Mouse (Mus musculus) embryo, embryonic 10 days (tissue): ENCODE measurements around the gene Pde3b.
"Not testable (repeated sequence)": the region's sequence is repeated elsewhere in the genome, so short reads cannot be mapped to it uniquely, and the experiment has no call there.

ENCODE experiments used
- DNase-seq: peaks from one replicate; pipeline ENCODE4 v3.0.0-alpha.2; 2015; ENCODE audit warnings: low spot score

Gene Pde3b

DNA sequence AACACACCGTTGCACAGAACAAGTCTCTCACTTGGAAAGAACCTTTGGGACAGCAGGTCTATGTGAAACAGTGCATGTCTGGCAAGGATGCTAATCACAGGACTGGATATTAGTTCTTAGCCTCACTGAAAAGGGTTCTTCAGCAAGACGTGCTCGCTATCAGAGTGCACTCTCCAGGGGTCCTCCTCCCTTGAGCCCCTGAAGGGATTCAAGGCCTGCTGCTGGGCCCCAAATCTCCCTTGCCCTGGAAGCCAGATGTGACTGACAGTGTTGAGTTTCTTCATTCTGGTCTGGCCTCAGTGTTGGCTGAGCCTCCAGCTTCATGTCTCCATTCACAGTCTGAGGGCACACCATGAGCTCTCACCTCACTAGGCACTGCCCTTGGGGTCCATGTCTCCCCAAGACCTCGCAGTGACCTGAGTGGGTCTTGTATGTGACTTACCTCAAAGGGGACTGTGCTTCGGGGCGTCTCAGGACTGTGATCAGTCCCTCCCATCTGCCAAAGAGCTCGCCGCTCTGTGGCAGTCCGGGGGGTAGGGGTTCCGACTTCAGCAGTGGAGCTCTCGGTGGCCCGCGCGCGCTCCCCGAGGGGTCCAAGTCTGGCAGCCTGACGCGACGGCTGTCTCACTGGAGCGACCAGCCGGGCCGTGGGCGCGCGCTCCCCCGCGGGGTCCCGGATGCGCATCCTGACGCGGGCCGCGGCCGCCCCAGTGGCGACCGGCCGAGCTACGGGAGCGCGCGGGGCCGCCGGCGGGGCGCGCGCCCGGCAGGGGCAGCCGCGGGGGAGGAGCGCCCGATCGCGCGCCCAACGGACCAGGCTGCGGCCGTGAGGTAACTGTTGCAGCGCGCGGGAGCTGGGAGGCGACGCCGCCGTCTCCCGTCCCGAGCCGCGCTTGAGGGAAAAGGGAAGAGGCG, at the start of gene Pde3b:
Gene Pde3b, plus strand, starts transcription at position 861 of the 915 bp plus-strand sequence.
- DNase-seq, result peak; percentile 82

DNA sequence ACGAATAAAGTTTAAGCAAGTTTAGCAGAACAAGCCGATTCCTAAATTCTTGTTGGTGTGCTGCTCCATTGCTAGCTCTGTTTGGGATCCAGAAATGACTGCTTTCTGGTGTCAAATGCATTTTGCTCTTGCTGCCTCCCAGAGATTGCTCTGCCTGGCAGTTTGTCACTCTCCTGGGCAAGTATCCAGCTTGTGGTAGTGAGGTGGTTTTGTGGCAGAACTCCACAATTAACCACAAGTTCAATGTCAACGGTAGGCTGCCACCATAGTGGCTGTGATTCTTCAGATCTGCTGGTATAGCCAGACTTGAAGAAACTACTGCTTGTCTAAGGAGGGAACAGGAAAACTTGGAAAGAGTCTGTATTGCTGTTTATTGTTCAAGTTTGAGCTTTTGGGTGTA, 13.0 kb upstream of the Pde3b start:
- no peak for DNase-seq

DNA sequence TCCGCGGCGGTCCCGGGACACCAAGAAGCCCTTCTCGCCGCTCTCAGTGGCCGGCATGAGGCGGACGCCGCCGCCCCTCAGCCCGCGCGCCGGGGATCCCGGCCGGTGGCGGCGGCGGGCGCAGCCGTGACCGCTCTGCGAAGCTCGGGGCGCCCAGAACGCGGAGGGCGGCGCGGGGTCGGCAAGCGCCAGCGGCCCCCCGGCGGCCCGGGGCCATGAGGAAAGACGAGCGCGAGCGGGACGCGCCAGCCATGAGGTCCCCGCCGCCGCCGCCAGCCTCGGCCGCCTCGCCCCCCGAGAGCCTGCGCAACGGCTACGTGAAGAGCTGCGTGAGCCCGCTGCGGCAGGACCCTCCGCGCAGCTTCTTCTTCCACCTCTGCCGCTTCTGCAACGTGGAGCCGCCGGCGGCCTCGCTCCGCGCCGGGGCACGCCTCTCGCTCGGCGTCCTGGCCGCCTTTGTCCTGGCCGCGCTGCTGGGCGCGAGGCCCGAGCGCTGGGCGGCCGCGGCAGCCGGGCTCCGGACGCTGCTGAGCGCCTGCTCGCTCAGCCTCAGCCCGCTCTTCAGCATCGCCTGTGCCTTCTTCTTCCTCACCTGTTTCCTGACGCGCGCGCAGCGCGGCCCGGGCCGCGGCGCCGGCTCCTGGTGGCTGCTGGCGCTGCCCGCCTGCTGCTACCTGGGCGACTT, 397 bp downstream of the Pde3b start:
- peak; percentile 51 for DNase-seq

DNA sequence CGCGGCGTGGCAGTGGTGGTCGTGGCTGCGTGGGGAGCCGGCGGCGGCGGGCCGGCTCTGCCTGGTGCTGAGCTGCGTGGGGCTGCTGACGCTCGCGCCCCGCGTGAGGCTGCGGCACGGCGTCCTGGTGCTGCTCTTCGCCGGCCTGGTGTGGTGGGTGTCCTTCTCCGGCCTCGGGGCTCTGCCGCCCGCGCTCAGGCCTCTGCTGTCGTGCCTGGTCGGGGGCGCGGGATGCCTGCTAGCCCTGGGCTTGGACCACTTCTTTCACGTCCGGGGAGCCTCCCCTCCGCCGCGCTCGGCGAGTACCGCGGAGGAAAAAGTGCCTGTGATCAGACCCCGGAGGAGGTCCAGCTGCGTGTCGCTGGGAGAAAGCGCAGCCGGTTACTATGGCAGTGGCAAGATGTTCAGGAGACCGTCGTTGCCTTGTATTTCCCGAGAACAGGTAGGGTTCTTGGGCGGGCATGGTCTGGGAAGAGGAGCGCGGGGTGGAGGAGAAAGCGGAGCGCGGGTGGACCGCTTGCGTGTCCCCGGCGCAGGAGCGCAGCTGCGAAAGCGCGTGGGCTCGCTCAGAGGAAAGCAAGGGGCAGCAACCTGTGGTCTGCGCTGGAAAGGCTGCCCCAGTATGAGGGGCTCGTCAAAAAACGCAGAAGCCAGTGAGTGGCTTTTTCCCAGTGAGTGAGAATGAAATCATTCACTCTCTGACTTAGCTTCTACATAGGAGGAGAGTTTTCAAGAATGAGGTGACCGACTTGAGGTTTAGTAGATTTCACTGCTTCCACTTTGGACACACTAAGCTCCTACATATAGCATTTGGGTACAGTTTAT, 1.2 kb downstream of the Pde3b start:
- peak; percentile 39 for DNase-seq

DNA sequence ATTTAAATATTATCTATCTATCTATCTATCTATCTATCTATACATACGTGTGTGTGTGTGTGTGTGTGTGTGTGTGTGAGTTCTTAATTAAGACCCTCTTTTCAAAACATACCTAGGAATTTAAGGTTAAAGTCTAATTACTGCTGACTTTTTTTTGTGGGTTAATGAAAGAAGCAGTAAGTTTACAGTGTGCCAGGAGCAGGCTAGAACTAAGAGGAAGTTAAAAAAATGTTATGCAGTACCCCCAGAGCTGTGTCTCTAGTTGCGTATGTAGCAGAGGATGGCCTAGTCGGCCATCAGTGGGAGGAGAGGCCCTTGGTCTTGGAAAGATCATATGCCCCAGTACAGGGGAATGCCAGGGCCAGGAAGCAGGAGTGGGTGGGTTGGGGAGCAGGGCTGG, 4.2 kb downstream of the Pde3b start:
- DNase-seq, result not testable (repeated sequence)

DNA sequence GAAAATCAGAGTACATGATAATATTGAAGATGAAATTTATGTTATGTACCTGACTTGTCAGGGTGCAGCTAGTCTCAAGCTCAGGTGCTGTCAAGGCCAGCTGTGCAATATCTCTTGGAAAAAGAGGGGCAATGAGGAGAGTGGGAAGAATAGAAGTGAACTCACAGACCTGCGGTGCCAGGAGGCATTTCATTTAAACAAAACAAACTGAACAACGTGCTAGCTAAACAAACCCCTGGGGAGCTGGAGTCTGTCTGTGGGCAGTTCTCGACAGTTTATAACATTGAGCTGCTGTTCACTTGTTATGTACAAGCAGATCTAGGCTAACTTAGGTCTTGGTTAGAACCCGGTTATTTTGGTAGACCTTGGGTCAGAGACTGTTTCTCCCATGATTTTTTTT, 5.8 kb downstream of the Pde3b start:
- DNase-seq, result no peak

DNA sequence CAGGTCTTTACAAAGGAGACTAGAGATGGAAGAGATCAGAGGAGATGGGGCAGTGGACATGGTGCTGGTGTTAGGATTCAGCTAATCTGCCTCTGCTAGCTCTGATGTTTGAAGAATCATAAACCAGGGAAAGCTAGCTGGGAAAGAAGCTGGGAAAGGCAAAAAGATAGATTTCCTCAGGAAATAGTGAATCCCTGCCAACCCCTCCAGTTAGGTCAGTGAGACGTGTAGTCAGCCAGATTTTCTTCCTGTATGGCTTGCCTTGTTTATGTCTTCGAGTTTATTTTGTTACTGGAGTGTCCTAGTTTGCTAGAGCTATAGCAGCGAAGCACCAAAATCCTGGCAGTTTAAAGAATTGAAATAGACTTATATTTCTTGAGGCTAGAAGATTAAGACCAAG, 7.1 kb downstream of the Pde3b start:
- no peak for DNase-seq

DNA sequence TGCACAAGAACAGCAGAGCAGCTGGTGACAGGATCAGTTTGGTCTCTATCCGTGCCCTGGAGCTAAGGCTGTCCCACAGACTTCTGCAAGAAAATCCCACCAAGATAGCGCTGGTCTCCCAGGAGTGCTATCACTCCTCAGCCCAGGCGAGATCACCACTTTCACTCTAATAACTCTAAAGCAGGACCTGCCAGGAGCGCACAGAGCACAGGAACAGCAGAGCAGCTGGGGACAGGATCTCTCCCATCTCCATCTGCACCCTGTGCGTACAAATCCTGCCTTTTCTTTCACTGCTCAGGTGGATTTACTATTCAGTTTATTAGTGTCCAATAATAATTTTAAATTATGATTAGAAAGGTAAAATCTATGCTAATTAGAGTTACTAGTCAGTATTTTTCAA, 14.7 kb downstream of the Pde3b start:
- DNase-seq, result no peak

DNA sequence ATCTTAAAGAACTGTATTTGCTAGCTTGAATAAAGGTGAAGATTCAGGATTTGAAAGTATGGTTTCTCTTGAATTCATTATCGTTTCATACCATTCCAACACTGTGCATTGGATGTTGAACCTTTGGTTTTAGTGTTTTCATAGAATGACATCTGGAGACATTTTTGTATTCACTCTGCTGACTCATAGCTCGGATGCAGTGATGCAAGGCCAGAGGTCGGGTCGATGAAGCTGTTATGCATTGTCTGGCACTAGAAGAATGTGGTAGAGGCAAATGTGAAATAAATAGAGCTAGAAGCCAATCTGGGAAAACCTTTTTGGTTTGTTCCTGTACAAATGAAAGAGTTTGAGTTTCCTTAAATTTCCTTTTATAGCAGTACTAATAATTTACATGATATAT, 16.9 kb downstream of the Pde3b start:
- DNase-seq, result peak; percentile 54

DNA sequence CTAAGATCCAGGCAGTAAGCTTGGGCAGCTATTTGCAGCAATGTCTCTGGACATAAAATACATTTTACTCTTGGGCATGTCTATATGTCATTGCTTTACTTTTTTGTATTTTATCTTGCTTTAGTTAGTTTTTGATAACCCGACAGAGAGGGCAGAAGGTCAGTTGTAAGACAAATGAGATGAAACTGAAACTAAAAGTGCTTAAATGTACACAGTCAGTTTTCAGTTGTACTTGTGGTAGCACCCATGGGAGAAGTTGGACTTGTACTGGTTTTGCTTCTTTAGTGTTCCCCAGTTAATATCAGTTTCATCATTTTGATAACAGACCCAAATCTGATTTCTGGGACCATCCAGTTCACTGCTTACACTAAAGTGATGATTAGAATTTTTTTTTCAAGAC, 24.6 kb downstream of the Pde3b start:
- DNase-seq, result no peak

DNA sequence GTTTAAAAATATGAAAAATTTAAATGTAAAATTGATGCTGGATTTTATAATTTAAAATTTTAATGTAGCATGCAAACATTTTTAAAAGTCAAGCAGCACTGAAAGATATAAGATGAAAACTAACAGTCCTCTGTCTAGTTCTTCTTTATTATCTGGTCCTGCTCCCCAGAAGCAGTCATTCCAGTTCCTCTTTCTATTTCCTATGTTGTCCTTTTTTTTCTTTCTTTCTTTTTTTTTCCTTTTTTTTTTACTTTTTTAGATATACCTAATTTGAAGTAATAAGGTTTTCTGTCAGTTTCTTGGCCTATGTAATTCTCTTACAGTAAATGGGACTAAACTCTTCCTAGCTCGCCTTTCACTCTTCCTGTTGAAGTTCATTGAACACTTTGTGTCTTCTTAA, 25.4 kb downstream of the Pde3b start:
- DNase-seq, result no peak

DNA sequence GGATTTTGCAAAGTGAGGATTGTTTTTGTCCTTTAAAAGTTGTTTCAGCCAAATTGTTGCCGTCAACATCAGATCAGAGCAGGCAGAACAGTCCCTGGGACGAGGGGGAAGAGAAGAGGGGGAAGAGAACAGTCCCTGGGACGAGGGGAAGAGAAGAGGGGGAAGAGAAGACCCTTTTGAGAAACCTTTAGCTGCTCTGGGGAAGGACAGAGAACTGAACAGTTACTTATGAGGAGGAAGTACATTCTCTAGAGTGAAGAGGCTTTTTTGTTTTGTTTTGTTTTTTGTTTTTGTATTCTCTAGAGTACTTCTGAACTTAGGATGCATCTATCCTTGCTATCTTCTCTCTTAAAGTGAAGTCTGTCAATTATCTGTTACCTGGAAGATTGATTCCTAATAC, 37.8 kb downstream of the Pde3b start:
- no peak for DNase-seq

DNA sequence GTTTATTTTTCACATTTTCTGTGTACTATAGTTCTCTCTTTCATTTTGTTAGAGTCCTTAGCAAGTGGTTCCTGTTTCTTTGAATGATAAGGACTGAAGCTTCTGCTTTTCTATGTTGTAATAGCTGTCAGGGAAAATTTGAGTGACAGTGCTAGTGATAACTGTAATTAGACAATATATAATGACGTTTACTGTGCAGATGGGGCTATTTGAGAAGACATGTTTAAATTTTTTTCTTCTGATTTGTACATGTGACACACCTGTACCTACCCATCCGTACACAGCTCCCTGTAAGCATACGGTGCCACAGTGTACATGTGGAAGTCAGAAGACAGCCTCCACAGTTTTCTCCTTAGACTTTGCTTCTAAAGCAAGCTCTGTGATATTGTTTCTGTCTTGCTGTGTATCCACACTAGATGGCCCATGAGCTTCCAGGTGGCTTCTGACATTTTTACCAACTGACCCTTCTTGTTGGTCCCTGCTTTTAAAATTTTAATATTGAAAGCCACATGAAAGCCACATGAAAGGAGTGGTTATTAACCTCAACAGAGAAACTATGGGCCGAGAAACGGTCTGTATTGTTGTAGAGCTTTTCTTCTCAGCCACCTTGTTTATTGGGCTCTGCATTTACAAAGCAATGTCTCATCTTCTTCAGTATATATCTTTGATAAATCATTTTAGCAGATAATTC, 38.4 kb downstream of the Pde3b start:
- no peak for DNase-seq

DNA sequence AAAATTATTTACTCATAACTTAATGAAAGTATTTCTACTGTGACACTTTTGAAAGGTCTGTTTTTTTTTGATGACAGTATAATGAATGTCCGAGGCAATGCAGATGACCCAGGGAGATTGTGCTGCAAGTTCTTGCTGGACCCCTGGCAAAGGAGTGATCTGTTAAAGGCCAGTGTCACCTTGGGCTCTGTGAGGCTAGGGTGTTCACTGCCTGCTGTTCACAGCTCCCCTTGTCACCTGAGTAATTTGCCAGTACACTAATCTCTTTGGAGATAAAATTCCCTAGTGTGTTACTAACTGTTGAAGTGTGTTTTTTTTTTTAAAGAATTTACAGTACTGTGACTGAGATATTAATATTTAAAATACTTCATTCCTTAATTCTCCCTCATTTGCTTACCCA, 39.8 kb downstream of the Pde3b start:
- no peak for DNase-seq

DNA sequence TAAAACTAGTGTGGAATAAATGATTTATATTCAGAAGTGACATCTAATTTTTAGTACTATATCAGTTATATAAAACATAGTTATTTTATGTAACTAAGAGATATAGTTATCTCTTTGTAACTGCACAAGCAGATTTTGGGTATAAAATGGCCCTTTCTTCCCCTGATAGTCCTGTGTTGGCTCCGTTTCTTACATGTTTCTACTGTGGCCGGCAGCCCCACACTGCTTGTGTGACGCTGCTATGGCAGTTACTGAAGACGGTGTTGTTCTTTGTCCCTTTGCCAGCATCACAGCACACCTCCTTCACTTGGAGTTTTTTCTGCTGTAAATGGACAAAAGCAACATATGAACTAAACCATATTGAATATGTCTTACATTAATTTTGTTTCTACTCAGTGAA, 41.8 kb downstream of the Pde3b start:
- DNase-seq, result no peak

DNA sequence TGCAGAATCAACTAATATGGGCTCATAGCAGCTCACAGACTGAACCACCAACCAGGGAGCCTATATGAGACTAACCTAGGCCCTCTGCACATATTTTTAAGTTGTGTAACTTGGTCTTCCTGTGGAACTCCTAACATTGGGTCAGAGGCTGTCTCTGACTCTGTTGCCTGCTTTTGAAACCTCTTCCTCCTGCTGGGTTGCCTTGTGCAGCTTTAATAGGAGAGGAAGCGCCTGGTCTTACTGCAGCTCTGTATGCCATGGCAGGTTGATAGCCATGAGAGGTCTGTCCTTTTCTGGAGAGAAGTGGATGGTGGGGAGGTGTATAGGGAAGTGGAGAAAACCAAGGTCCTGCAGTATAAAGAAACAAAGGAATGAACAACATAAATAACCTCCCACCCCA, 44.8 kb downstream of the Pde3b start:
- no peak for DNase-seq

DNA sequence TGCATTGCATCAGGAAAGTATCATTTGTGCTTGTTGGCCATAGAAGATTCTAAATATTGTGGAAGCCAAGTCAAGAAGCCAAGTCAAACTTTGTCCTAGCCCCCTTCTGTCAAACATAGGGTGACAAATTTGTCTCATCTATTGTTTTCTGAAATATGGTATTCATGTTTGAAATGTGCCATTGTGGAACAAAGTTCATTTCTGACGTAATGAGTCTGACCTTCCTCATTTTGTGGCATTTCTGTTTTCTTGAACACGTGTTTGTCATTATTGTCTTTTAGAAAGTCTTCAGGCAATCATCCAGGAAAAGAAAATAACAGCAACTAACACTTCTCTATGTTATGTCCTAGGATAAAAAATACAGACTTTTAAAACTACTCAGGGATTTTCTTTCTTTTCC, 46.6 kb downstream of the Pde3b start:
- no peak for DNase-seq

DNA sequence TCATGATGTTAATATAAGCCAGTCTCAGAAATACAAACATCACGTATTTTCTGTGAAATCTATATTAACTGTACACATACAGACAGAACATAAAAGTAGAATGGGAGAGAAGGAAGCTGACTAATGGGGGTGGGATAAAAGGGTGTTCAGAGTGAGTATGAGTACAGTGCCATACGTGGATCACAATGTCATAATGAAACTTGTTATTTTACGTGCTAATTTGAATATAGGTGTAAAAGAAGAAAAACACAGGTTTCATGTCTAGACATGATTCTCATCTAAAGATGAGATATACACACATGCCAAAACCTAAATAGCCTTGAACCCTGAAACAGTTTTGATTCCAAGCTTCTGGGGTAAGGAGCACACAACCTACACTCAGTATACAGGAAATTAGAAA, 51.3 kb downstream of the Pde3b start:
- DNase-seq, result no peak

DNA sequence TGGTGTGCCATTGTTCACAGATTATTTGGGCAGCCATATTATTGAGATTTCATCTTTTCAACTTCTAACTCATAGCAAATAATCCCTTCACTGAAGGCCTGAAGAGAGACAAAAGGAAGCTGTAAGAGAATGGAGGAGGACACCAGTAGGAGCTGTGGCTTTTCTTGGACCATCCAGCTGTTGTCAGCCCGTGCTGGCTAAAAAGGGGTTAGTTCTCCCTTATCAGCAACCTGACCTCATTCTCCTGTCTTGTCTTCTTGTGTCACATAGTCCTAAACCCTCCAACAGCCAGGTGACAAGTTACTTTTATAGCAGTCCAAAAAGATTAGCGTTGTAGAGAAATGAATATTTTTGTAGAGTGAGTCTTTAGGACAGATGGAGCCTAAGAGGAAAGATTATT, 57.4 kb downstream of the Pde3b start:
- no peak for DNase-seq

DNA sequence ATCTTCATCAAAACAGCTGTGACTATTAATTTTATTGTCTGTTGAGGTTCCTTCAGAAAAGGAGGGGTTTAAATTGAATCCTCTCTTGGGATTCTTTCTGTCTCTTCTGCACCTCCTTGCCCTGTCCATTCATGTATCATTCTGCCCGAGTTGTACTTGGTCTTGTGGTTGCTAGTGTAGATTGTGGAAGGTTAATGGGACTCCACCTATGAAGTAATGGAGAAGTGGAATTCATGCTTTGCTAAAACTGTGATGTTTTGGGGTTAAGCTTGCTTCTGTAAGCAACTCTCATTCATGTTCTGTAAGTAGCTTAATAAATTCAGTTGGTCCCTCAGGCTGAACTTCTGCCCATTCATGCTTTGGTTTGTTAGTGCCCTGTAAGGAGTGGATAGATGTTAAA, 59.8 kb downstream of the Pde3b start:
- no peak for DNase-seq

DNA sequence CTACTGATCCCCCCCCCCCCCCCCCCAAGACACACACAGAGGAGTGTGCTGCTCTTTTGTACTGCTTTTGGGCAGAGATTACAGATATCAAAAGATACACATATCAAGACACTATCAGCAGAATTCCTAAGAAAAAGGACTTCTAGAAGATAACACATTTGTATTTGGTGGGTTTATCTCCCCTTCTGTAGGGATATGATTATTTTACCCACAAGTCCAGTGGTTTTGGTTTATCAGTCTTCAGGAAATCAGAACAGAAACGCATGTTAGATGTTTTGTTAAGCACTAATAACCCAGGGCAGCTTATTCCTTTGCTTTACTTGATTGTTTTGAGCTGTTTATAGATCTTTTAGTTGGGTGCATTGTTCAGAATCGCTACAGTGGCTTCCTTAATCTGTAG, 62.8 kb downstream of the Pde3b start:
- no peak for DNase-seq

DNA sequence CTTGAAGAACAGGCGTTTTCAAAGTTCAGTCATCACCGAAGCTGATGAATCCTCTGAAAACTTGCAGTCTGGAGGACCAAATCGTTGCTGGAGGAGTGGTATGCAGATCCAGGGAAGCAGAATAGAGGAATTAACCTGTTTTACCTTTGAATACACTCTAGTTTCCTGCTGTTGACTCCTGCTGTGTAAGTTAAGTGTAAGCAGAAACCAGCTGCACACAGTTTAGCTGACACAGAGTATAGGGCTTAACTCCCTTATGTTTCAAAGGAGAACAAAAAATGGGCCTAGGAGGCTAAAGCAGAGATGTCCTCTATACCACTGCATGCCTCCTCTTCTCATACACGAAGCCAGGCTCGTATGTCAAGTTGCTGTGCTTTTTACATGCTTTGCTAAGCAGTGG, 63.8 kb downstream of the Pde3b start:
- DNase-seq, result no peak
